In genomic region chr2:143269026-143269425, GRCm38 (mm10) we compare ENCODE assay signal across 16 mouse cellular contexts.
"Had no signal": no experiment of that assay in that cellular context is flagged by ENCODE, and none has a peak within 500 bp of the region (broad histone marks: within the 10 kb centered on the region; RNA-seq: fewer than 3 reads in every experiment).

No protein-coding gene starts in this region.

- H3K4me3 ChIP-seq: layer of hippocampus, adult 2 months; liver, embryonic 13.5 days; neural tube, embryonic 12.5 days; neural tube, embryonic 15.5 days; stomach, embryonic 15.5 days had no signal

- H3K4me1 ChIP-seq: liver, embryonic 13.5 days; neural tube, embryonic 12.5 days; neural tube, embryonic 15.5 days; stomach, embryonic 15.5 days had no signal

- H3K4me2 ChIP-seq: liver, embryonic 13.5 days; neural tube, embryonic 12.5 days; neural tube, embryonic 15.5 days; stomach, embryonic 15.5 days had no signal

- H3K27ac ChIP-seq: layer of hippocampus, adult 2 months; liver, embryonic 13.5 days; neural tube, embryonic 12.5 days; neural tube, embryonic 15.5 days; stomach, embryonic 15.5 days had no signal

- H3K27me3 ChIP-seq: liver, embryonic 13.5 days; neural tube, embryonic 12.5 days; neural tube, embryonic 15.5 days; stomach, embryonic 15.5 days had no signal

- H3K9ac ChIP-seq: liver, embryonic 13.5 days; neural tube, embryonic 12.5 days; neural tube, embryonic 15.5 days; stomach, embryonic 15.5 days had no signal

- H3K36me3 ChIP-seq: liver, embryonic 13.5 days; neural tube, embryonic 12.5 days; neural tube, embryonic 15.5 days; stomach, embryonic 15.5 days had no signal

- DNase-seq: kidney, adult 8-10 months; kidney, postnatal 25 days; layer of hippocampus, adult 9-11 months; liver, embryonic 13.5 days; lung, adult 2 months; lung, postnatal 14 days; lung, postnatal 4 days; midbrain, embryonic 14.5 days; right cerebral cortex, adult 18-20 months; right cerebral cortex, postnatal 14 days; spleen, adult 18-20 months; thymus, postnatal 36 days had no signal

- H3K9me3 ChIP-seq: liver, embryonic 13.5 days; neural tube, embryonic 12.5 days; neural tube, embryonic 15.5 days; stomach, embryonic 15.5 days had no signal
